13 mouse cellular contexts compared by ENCODE assay signal in genomic region chr5:23513468-23513867, GRCm38 (mm10).
"Had no signal": no experiment of that assay in that cellular context is flagged by ENCODE, and none has a peak within 500 bp of the region (broad histone marks: within the 10 kb centered on the region; RNA-seq: fewer than 3 reads in every experiment).

No protein-coding gene starts in this region.

- ATAC-seq: liver, embryonic 12.5 days had no signal

- H3K4me2 ChIP-seq: limb, embryonic 13.5 days; liver, embryonic 12.5 days; liver, embryonic 15.5 days; midbrain, embryonic 11.5 days had no signal

- H3K9me3 ChIP-seq: limb, embryonic 10.5 days; limb, embryonic 13.5 days; liver, embryonic 12.5 days; liver, embryonic 15.5 days had no signal

- H3K27ac ChIP-seq: layer of hippocampus, adult 2 months; limb, embryonic 10.5 days; limb, embryonic 13.5 days; liver, embryonic 12.5 days; liver, embryonic 15.5 days had no signal

- H3K4me1 ChIP-seq: limb, embryonic 10.5 days; limb, embryonic 13.5 days; liver, embryonic 12.5 days; liver, embryonic 15.5 days had no signal

- H3K4me3 ChIP-seq: layer of hippocampus, adult 2 months; limb, embryonic 10.5 days; limb, embryonic 13.5 days; liver, embryonic 12.5 days; liver, embryonic 15.5 days had no signal

- H3K9ac ChIP-seq: limb, embryonic 13.5 days; liver, embryonic 12.5 days; liver, embryonic 15.5 days had no signal

- H3K27me3 ChIP-seq: limb, embryonic 13.5 days; liver, embryonic 12.5 days; liver, embryonic 15.5 days had no signal

- DNase-seq: layer of hippocampus, adult 9-11 months; lung, adult 2 months; lung, postnatal 14 days; lung, postnatal 4 days; midbrain, embryonic 14.5 days; thymus, adult 18-20 months; thymus, postnatal 36 days had no signal
